Mouse (Mus musculus) A20 (cell line): ENCODE results near the gene Ajm1.

ENCODE experiments used
- DNase-seq: peaks from one replicate; pipeline ENCODE4 v3.0.0-alpha.2; 2011; ENCODE audit warnings: low read depth, low spot score

Ajm1 gene

GRCm38 (mm10) chr2:25581294-25581864 lies at the start of gene Ajm1:
TSS of gene Ajm1 (minus strand) at chr2:25581757.
- DNase-seq = peak; percentile 83

DNA sequence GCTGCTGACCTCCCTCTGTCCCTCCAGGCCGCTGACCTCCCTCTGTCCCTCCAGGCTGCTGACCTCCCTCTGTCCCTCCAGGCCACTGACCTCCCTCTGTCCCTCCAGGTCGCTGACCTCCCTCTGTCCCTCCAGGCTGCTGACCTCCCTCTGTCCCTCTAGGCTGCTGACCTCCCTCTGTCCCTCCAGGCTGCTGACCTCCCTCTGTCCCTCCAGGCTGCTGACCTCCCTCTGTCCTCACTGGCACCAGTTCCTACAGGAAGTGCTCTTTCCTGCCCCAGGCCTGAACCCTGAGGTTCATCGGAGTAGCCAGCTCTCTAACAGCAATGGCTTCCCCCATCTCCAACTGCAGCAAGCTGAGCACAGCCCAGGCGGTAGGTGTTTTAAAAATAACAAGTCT lies 47.2 kb upstream of the Ajm1 start:
- no peak for DNase-seq

DNA sequence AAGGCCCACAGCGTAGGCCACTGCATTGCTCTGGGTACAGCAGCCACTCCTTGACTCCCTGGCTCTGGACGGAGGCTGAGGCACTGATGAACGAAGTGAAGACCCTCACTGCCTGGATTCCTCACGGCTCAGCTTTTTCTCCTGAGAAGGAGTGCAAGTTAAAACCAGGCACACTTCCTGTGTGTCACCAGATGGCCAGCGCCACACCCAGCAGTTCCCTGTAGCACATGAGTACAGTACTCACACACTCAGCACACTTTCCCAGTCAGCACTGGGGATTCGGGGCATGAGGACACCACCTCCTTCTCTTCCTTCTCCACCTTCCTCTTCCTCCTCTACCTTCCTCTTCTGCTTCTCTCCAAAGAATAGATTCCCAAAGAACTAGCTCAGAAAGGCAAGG lies 46.3 kb upstream of the Ajm1 start, which contains the start of gene Fcna:
Gene Fcna (minus strand): TSS at position 220 of the 400 bp plus-strand sequence.
- DNase-seq = no peak

DNA sequence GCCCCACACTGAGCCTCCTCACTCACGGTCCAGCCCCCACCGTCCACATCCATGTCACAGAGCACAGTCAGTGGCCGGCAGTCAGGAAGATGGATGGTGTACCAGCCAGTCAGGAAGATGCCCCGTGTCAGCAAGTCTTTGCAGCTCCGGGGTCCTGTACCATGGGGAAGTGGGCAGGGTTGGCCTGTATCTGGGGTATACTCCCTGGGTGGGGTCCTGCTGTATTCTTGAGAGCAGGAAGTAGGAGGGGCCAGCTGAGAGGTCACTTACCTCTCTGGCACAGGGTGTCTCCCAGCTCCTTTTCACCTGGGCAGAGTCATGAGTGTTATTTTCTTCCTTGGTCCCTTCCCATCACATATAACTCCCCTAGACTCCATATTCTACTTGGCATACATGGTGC lies 44.4 kb upstream of the Ajm1 start:
- no peak for DNase-seq

DNA sequence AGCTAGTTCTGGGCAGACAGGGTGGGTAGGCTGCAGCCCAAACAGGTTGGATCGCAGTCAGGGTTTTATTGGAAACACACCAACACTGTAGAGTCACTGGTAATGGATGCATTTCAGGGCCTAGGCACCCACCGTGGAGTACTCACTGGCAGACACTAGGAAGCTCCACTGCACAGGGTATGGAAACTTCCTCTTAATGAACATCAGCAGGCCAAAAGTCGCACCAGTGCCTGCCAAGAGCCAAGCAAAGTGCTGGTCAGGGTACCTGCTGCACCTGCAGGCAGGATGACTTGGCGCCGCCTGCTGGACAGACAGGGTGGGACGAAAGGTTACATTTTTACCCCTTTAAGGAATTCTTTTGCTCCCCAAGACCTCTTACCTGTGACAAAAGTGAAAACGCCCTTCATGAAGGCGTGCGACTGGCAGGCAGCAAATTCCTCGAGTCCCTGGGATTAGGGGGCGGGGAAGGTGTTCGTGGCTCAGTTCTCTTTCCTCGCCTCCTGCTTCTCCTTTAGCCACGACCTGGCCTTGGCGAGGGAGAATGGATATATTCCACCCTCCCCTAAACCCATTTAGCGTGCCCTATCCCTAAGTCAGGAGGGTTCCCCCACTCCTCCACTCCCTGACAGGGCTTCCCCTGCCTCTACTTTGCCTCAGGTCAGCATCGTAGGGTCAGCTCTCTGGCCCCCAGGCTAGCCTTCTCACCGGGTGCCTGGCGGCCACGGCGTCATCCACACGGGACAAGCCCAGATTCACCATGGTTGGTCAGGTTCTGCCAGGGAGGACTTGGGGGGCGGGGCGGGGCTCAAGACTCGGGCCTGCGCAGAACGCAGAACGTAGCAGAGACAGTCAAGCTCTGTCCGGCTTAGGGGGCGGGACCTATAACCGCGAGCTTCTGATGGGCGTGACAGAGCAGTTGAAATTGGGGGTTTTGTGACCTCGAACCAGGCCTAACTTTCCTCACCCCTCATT lies 40.0 kb upstream of the Ajm1 start, which contains the start of gene Tmem141:
Gene Tmem141 (minus strand): TSS at position 777 of the 972 bp plus-strand sequence.
- peak; percentile 95 for DNase-seq

DNA sequence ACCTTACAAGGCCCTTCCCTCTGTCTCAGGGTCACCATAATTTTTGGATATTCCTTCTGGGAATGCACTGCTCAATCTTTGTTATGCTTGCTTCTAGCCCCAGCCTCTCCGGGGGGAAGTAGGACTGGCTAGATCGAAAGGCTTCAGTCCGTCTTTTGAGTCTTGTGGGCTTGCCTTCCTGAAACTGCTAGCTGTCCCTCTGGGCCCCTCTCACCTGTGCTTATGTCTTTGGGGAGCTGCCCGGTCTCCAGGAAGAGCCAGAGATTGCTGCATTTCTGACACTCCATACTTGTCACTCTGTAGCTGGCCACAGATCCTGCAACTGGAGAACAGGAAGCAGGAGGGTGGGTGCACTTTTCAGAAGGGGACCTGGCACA lies 39.3 kb upstream of the Ajm1 start:
- no peak for DNase-seq

DNA sequence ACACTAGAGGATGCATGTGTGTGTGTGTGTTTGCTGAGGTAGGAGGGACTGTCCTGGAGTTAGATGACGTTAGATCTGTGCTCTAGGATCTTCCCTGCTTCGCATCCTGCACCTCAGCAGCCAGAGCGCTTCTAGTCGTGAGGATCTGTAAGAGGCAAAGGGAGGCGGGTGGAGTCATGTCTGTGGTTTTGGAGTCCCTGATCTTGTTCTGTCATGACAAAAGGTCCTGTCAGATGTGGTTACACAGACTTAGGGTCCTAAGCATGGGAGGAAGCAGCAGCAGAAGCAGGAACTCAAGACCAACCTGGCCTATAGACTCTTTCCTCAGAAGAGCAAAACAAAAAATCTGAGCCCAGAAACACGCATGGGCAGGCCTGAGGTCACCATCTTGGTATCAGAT lies 38.8 kb upstream of the Ajm1 start:
- DNase-seq = no peak

DNA sequence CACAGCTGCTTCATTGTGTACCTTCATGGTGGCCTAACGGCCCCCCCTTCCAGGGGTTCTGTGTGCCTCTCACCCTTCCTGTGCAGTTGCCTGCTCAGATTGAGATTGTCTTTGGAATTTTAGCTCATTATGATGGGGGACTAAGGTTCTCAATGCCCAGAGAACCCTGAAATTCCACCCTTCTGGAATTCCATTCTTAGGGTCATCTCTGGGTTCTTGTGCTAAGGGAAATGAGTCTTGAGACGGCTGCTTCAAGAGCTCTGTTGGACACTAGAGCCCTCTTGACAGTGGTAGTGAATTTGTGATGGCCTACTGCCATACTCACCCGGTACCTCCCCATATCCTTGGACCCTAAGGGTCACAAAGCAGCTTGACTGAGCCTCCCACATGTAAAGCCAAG lies 36.0 kb upstream of the Ajm1 start, which contains the start of gene Ccdc183:
Gene Ccdc183 (minus strand): TSS at position 101 of the 400 bp plus-strand sequence.
- no peak for DNase-seq

DNA sequence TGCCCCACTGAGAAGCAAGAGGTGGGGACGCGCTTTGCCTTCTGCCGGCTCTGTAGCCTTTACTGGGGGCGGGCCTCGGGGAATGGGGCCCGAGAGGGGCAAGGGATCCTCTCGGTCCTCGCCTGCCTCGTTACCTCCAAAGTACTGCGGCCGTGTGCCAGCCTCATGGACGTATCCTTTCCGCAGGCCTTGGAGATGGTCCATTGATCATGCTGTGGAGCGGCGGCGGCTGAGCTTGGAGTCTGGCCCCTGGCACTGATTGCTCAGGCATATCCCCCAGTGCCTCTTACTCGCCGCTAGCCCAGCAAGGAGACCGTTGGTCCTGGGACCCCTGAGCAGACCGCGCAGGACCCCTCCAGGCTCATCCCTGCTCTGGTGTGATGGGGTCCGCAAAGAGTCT lies 34.8 kb upstream of the Ajm1 start:
- no peak for DNase-seq

DNA sequence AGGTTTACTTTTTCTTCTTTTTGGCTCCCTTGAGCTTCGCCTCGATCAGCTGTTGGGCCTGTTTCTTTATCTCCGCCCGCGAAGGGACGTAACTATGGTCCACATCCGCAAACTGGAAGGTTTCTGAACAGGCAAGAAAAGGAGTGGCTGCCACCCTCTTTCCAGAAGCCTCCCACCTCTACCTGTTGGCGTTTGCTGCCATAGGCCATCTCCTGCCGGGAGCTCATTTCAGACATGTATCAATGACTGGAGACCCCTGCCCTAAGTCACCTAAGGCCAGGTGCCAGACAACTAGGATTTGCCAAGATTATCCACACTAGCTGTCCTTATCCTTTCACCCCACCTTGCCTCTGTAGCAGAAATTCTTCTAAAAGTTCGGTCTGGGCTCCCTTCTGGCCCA lies 27.1 kb upstream of the Ajm1 start:
- DNase-seq = no peak

- DNase-seq = peak; percentile 94
These were observed 26.4 kb upstream of the Ajm1 start, which contains the start of gene Rabl6 for GRCm38 (mm10) chr2:25607761-25608622. TSS of gene Rabl6 (minus strand) at chr2:25608521.

DNA sequence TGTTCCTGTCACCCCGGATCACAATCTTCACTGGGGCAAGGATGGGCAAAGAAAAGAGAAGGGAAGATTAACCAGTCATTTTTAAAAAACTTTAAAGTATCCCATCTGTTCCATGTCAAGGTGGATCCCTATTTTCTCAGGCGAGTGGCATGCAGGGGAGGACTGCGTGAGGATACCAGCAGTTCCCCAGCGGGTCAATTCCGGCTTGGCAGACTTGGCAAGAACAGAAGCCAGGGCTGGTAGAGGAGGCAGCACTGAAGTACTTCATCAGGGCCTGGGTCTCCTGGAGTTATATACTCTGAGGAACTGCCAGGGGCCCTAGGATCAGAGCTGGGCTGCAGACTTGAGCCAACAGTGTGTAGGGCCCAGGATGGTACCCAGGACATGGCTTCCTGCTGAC lies 21.0 kb upstream of the Ajm1 start:
- DNase-seq = no peak

- DNase-seq = no peak
These were observed 18.5 kb upstream of the Ajm1 start for GRCm38 (mm10) chr2:25600037-25600436.

DNA sequence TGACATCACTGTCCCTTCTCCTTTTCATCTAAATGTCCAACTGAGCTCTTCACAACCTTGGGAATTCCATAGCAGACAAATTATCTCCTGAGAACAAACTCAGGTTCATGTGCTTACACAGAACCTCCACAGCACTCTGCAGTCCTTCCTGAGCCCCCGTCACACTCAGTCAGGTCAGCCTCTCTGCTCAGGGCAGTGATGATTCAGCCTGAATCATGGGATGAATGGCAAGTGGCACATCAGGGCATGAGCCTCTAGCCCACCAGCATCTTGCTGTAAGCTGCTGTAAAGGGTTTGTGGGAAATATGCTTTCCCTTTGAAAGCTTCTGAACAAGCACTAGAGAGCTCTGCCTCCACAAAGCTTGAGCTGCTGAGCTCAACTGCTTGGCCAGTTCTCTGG lies 17.2 kb upstream of the Ajm1 start:
- no peak for DNase-seq

- no peak for DNase-seq
These were observed 15.4 kb upstream of the Ajm1 start for GRCm38 (mm10) chr2:25596765-25597510.

DNA sequence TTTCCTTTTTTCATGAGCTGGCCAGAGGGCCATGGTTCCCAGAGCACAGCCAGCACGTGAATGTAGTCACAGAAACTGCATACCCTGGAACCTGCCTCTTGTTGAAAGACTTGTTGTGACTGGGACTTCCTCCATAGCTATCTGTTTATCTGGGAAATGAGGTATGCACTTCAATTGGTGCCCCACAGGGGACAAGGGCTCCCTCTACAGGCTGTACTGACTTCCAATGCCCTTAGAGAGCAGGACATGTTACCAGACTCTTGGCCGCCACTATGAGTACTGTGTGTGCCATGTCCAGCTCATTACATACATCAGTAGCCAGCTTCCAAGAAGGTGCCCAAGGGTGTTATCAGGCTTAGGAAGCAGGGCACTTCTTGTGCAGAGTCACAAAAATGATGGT lies 10.3 kb upstream of the Ajm1 start:
- DNase-seq = peak; percentile 48

- DNase-seq = no peak
These were observed 6.8 kb upstream of the Ajm1 start for GRCm38 (mm10) chr2:25588227-25588907.

DNA sequence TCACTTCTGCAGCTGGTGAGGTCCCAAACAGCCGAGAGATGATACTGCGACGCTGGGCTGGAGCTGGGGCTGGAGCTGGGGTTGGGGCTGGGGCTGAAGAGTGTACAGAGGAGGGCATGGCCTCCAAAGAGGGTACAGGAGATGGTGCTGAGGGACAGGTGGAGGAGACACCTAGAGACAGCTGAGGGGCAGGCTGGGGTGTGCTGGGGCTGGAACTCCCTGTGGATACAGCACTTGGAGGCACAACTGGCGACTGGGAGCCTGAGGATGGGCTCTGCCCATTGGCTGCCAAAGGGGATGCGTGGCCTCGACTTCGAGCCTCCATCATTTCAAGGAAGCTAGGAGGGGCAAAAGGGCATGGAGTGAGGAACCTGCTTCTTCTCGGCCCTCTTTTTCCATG lies 5.7 kb upstream of the Ajm1 start:
- DNase-seq = no peak

DNA sequence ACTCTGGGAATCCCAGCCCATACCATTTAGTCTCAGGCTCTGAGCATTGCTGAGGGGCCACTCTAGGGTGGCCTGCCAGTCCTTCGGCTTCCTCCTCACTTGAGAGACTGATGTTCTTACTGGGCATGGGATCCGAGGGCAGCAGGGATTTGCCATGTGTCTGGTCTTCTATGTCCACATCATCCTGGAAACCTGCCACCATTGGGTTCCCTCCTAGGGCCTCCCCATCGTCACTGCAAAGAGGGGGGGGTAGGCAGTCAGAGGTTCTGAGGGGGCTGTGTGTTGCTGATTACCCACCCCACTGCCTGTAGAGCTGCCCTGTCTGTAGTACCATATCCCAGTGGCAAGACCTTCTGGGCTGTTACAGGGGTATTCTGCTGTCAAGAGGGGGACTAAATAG lies 4.0 kb upstream of the Ajm1 start:
- DNase-seq = no peak

DNA sequence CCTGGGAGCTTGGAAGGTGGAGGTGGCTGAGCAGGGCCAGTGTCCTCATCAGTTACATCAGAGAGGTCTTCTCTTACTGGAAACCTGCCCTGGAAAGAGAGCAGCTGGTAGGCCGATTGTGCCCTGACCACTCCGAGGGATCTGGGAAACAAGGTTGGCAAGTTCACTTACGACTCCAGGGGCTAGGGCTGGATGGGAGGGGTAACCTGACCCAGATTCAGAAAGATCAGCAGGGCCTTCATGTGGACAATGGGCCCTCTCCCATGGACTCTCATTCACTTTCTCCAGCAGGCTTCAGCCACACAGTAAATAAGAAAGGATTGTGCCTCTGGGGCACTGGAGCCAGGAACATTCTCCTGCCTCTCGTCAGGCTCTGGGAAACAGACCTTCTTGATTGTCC lies 3.3 kb upstream of the Ajm1 start:
- no peak for DNase-seq

GRCm38 (mm10) chr2:25584152-25584551 lies 2.6 kb upstream of the Ajm1 start:
- no peak for DNase-seq
